Mouse (Mus musculus) ES-E14 (cell line): ENCODE data around the gene Lipa. TPM values are rescaled to one million over a fixed set of nuclear protein-coding genes. Genes with fewer than 3 reads are reported as not detected.

Source experiments
- DNase-seq: peaks from one replicate; pipeline ENCODE4 v3.0.0-alpha.2; 2013; ENCODE audit warnings: low read depth, low spot score
- H3K27ac ChIP-seq: 2 replicates; pipeline ENCODE4 v1.5.1; 2012; ENCODE audit warnings: low read depth, mild to moderate bottlenecking, low read length, moderate library complexity, mixed read lengths; ENCODE audit not compliant: poor library complexity, insufficient read depth, severe bottlenecking
- H3K36me3 ChIP-seq: 2 replicates; pipeline ENCODE4 v1.6.1; 2012; ENCODE audit warnings: mild to moderate bottlenecking, low read length, moderate library complexity, mixed read lengths; ENCODE audit not compliant: control insufficient read depth, poor library complexity, insufficient read depth, severe bottlenecking
- H3K4me1 ChIP-seq, 2 experiments: fragments of 150-350 bp in 1 of 2; sonication (generic) in 1 of 2; 2 replicates each; pipeline ENCODE4 v1.6.1; 2012; ENCODE audit warnings: low read length in 2 of 2, mild to moderate bottlenecking in 1 of 2, mixed read lengths in 1 of 2; ENCODE audit not compliant: control insufficient read depth in 2 of 2, insufficient read depth in 2 of 2, poor library complexity in 1 of 2
- H3K4me3 ChIP-seq, 2 experiments: fragments of 150-350 bp in 1 of 2; sonication (generic) in 1 of 2; 2 replicates each; pipeline ENCODE4 v1.5.1; 2012; ENCODE audit warnings: low read length in 2 of 2, low read depth in 1 of 2, mild to moderate bottlenecking in 1 of 2, mixed read lengths in 1 of 2; ENCODE audit not compliant: insufficient read depth in 1 of 2, poor library complexity in 1 of 2, severe bottlenecking in 1 of 2
- H3K9ac ChIP-seq: 2 replicates; pipeline ENCODE4 v1.6.1; 2012; ENCODE audit warnings: low read depth, mild to moderate bottlenecking, low read length, mixed read lengths; ENCODE audit not compliant: poor library complexity, insufficient read depth, severe bottlenecking
- H3K9me3 ChIP-seq: fragments of 150-350 bp; sonication (generic); 2 replicates; pipeline ENCODE4 v1.6.1; 2012; ENCODE audit warnings: low read depth, mild to moderate bottlenecking, low read length; ENCODE audit not compliant: control insufficient read depth, insufficient read depth
- CHD2 ChIP-seq: IDR thresholded peaks from 2 replicates; pipeline ENCODE4 v1.6.1; 2014; ENCODE audit warnings: mild to moderate bottlenecking, low read depth, low read length, inconsistent platforms
- HCFC1 ChIP-seq: IDR thresholded peaks from 2 replicates; pipeline ENCODE4 v1.6.1; 2012; ENCODE audit warnings: low read length, inconsistent platforms, borderline replicate concordance; ENCODE audit not compliant: insufficient read depth
- MAFK ChIP-seq: IDR thresholded peaks from 2 replicates; pipeline ENCODE4 v1.6.1; 2014; ENCODE audit warnings: mild to moderate bottlenecking, low read depth, low read length, inconsistent platforms; ENCODE audit not compliant: insufficient read depth
- ZC3H11A ChIP-seq: IDR thresholded peaks from 2 replicates; pipeline ENCODE4 v1.6.1; 2012; ENCODE audit warnings: low read depth, mild to moderate bottlenecking, inconsistent platforms, low read length, borderline replicate concordance
- ZNF384 ChIP-seq: IDR thresholded peaks from 2 replicates; pipeline ENCODE4 v1.6.1; 2012; ENCODE audit warnings: low read depth, low read length, inconsistent platforms
- in situ Hi-C, 2 experiments: fragments of 600-800 bp; cut with MboI; formaldehyde crosslinking; loops; one replicate each; pipeline ENCODE4 v1.15.1; 2025; ENCODE audit warnings: low sequenced_read_pairs in 2 of 2, inconsistent platforms in 1 of 2; ENCODE audit not compliant: unreplicated experiment in 2 of 2
- total RNA-seq: library from RNA; depleted of rRNA; stranded (reverse); fragments of 300-350 nt; gene quantifications from 2 replicates; pipeline ENCODE4 v1.2.3, GENCODE M21; 2012

Gene Lipa
- total RNA-seq, 1 experiment: 10.7 TPM

- Histone ChIP-seq H3K9ac (no peak overlapping the region), H3K4me1 (peaks cover 0 to 3% of the 10 kb centered on the region in 2 experiments; a peak in 2 of 4 replicates), H3K27ac (no peak overlapping the region), H3K36me3 (no peaks in the 10 kb centered on the region), H3K4me3 (no peak overlapping the region), H3K9me3 (no peaks in the 10 kb centered on the region)
- no peak for DNase-seq
- TF ChIP-seq HCFC1: no peak
- no peak for TF ChIP-seq ZNF384
- TF ChIP-seq ZC3H11A: no peak
- no peak for TF ChIP-seq CHD2
- no peak for TF ChIP-seq MAFK
- in situ Hi-C loops: no loop called here
Observed at GRCm38 (mm10) chr19:34520051-34520450, 7.2 kb downstream of the Lipa start.

- no peak overlapping the region for H3K4me3 ChIP-seq
- TF ChIP-seq HCFC1: no peak
- no peak for TF ChIP-seq CHD2
- TF ChIP-seq ZNF384: no peak
- TF ChIP-seq ZC3H11A: no peak
- no peak for TF ChIP-seq MAFK
- H3K36me3 ChIP-seq: no peaks in the 10 kb centered on the region
- H3K27ac ChIP-seq: no peak overlapping the region
- no peaks in the 10 kb centered on the region for H3K9me3 ChIP-seq
- in situ Hi-C loops: no loop called here
- DNase-seq: no peak
- no peak overlapping the region for H3K9ac ChIP-seq
- peaks cover 0 to 3% of the 10 kb centered on the region in 2 experiments; a peak in 2 of 4 replicates for H3K4me1 ChIP-seq
Observed at GRCm38 (mm10) chr19:34519646-34520045, 7.6 kb downstream of the Lipa start.

GRCm38 (mm10) chr19:34518786-34519185 is 8.5 kb downstream of the Lipa start:
- Histone ChIP-seq H3K4me3 (no peak overlapping the region), H3K9me3 (no peaks in the 10 kb centered on the region), H3K9ac (no peak overlapping the region), H3K27ac (no peak overlapping the region), H3K36me3 (no peaks in the 10 kb centered on the region), H3K4me1 (peaks cover 0 to 3% of the 10 kb centered on the region in 2 experiments; a peak in 2 of 4 replicates)
- DNase-seq: no peak
- in situ Hi-C loops: no loop called here
- TF ChIP-seq HCFC1: no peak
- no peak for TF ChIP-seq CHD2
- no peak for TF ChIP-seq ZNF384
- no peak for TF ChIP-seq ZC3H11A
- TF ChIP-seq MAFK: no peak

- in situ Hi-C loops: no loop called here
- H3K4me1 ChIP-seq: peaks cover 0 to 3% of the 10 kb centered on the region in 2 experiments; a peak in 2 of 4 replicates
- no peak overlapping the region for H3K27ac ChIP-seq
- TF ChIP-seq MAFK (no peak), CHD2 (no peak), ZC3H11A (no peak), HCFC1 (no peak), ZNF384 (no peak)
- H3K9ac ChIP-seq: no peak overlapping the region
- no peaks in the 10 kb centered on the region for H3K9me3 ChIP-seq
- H3K36me3 ChIP-seq: no peaks in the 10 kb centered on the region
- no peak for DNase-seq
- H3K4me3 ChIP-seq: no peak overlapping the region
Observed at GRCm38 (mm10) chr19:34517812-34518594, 9.3 kb downstream of the Lipa start.
